Mouse (Mus musculus): Measurements from ENCODE around the gene Sinhcaf.

The Sinhcaf gene

DNA sequence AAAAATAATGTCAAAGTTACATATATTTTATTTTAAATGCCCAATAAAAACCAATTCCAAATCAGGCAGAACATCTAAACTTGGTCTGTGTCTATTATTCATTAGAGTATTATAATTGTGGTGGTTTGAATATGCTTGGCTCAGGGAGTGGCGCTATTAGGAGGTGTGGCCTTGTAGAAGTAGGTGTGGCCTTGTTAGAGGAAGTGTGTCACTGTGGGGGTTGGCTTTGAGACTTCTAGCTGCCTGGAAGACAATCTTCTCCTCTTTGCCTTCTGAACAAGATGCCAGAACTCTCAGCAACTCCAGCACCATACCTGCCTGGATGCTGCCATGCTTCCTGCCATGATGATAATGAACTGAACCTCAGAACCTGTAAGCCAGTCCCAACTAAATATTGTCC lies 72.4 kb downstream of the Sinhcaf start:
- peak; percentile 40 for DNase-seq (ENCODE audit: low read depth, low spot score)
